Mouse (Mus musculus): ENCODE measurements around the gene Iqcn.

DNA sequence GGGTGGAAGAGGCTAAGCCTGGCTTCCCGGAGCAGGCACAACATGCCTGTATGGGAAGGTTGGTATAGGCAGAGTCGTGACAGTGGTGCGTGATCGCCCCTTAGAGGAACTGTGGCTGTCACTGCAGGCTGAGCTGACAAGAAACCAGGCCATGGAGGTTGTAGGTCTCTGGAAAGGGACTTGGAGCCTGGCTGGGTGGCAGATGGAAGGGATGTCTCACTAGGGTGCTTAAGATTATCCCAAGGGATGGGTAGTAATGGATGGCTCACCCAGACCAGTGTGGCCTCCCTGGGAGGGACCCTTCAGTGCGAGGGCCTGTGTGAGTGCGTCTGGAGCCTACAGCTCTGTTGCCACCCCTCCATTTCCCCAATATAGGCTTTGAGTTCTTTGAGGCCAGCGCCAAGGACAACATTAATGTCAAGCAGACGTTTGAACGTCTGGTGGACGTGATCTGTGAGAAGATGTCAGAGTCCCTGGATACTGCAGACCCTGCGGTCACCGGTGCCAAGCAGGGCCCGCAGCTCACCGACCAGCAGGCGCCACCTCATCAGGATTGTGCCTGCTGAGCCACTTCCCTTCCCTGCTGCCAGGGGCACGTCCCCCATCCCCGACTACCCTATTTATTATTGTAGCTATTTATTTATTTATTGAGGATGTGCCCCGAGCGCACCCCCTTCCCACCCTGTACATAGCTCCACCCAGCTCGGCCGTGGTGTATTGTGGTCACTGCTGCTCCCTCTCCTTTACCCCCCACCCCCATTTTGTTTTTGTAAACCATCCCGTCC is 54.5 kb downstream of the Iqcn start:
- TF ChIP-seq POLR2A (IDR thresholded peaks at IDR 0.05; ENCODE audit: borderline replicate concordance, low read depth, low read length) (no peak), CTCF (IDR thresholded peaks at IDR 0.05; ENCODE audit: low read depth, low read length) (no peak)
